Mouse (Mus musculus) heart, postnatal 0 days (tissue): ENCODE measurements around the gene Naa25.

Experiments
- CTCF ChIP-seq: IDR thresholded peaks from 2 replicates; pipeline ENCODE4 v1.5.1; 2016; ENCODE audit warnings: antibody characterized with exemption, control low read depth, low read depth
- EP300 ChIP-seq: IDR thresholded peaks from 2 replicates; pipeline ENCODE4 v1.6.1; 2016; ENCODE audit warnings: antibody characterized with exemption, low read depth

DNA sequence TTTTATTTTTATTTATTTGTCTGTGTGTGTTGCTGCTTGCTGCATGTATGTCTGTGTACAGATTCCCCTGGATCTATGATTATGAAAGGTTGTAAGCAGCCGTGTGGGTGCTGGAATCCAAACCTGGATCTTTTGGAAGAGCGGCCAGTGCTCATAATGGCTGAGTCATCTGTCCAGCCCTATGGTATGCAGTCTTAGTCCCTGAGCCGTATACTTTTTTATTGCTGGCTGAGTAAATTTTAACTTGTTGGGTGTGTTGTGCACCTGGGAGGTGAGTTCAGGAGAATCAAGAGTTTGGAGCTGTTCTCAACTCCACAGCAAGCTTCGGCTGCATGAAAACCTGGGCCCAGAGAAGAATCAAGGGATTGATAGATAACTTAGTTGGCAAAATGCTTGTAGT, 13.2 kb downstream of the Naa25 start:
- TF ChIP-seq CTCF = no peak
- no peak for TF ChIP-seq EP300
